Mouse (Mus musculus) ES-Bruce4 (cell line): ENCODE data around the gene Pxylp1.

Experiments used
- CTCF ChIP-seq: IDR thresholded peaks from one replicate; pipeline ENCODE4 v1.8.1; 2011; ENCODE audit warnings: low read depth, low read length
- EP300 ChIP-seq: IDR thresholded peaks from 2 replicates; pipeline ENCODE4 v1.6.1; 2011; ENCODE audit warnings: low read depth, low read length; ENCODE audit not compliant: insufficient read depth
- POLR2A ChIP-seq: IDR thresholded peaks from one replicate; pipeline ENCODE4 v1.8.1; 2011; ENCODE audit warnings: low read length; ENCODE audit not compliant: insufficient read depth

DNA sequence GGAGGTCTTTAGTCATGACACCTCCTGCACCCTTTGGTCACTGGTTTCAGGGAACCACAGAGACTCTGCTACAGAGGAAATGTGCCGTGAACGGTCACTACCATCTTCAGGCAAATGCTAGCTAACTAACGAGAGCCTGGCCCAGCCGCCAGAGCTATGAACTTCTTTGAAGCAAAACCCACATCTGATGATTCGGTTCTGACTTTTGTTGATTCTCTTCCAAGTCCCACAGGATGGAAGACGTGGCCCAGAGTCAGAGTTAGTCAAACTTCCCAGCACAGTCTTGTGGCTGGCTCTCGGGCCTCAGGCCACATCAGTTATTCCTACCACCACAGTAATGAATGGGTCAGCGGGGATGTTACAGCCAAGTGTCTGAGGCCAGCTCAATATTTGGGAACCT, 46.1 kb downstream of the Pxylp1 start:
- TF ChIP-seq CTCF (no peak), EP300 (no peak), POLR2A (no peak)
